17 mouse cellular contexts compared by ENCODE assay signal in the genomic region with DNA sequence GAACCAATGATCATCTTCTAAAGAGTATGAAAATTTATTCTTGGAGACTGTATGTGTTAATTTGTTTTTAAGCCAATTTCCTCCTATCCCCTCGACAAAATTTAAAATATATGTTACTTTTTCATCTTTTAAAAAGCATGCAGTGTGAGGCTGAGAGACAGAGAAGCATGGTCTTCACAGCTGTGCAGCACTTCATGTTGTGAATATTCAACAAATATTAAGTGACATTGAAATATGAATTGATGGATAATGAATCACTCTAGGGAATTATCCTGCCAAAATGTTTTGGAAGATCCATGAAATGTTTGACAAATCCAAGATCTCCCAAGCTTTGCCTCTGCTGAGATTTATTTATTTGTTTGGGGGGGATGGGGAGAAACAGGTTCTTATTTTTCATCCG.
"Had no signal": no experiment of that assay in that cellular context is flagged by ENCODE, and none has a peak within 500 bp of the region (broad histone marks: within the 10 kb centered on the region; RNA-seq: fewer than 3 reads in every experiment).

No protein-coding gene starts in this region.

- H3K27ac ChIP-seq: lung, embryonic 15.5 days; macrophage; midbrain, embryonic 13.5 days; neural tube, embryonic 12.5 days; stomach, embryonic 15.5 days; stomach, postnatal 0 days had no signal

- H3K4me2 ChIP-seq: lung, embryonic 15.5 days; midbrain, embryonic 11.5 days; midbrain, embryonic 13.5 days; neural tube, embryonic 12.5 days; stomach, embryonic 15.5 days had no signal

- DNase-seq: lung, adult 2 months; lung, postnatal 14 days; lung, postnatal 36 days; right cerebral cortex, postnatal 14 days; thymus, adult 2 months; thymus, postnatal 25 days; thymus, postnatal 4 days had no signal

- H3K36me3 ChIP-seq: lung, embryonic 15.5 days; midbrain, embryonic 13.5 days; neural tube, embryonic 12.5 days; stomach, embryonic 15.5 days had no signal

- ATAC-seq: lung, postnatal 0 days; midbrain, embryonic 13.5 days; midbrain, embryonic 16.5 days had no signal

- H3K9me3 ChIP-seq: lung, embryonic 15.5 days; midbrain, embryonic 13.5 days; neural tube, embryonic 12.5 days; stomach, embryonic 15.5 days had no signal

- H3K4me3 ChIP-seq: lung, embryonic 15.5 days; megakaryocyte, embryonic 14.5 days; midbrain, embryonic 13.5 days; neural tube, embryonic 12.5 days; stomach, embryonic 15.5 days had no signal

- H3K27me3 ChIP-seq: lung, embryonic 15.5 days; megakaryocyte, embryonic 14.5 days; midbrain, embryonic 13.5 days; neural tube, embryonic 12.5 days; stomach, embryonic 15.5 days had no signal

- H3K9ac ChIP-seq: lung, embryonic 15.5 days; midbrain, embryonic 13.5 days; neural tube, embryonic 12.5 days; stomach, embryonic 15.5 days had no signal

- H3K4me1 ChIP-seq: lung, embryonic 15.5 days; megakaryocyte, embryonic 14.5 days; midbrain, embryonic 13.5 days; neural tube, embryonic 12.5 days; stomach, embryonic 15.5 days had no signal
